In genomic region chr16:30511563-30512340, GRCm38 (mm10) we compare ENCODE assay signal across 9 mouse cellular contexts. TPM values are rescaled to one million over a fixed set of nuclear protein-coding genes. Genes with fewer than 3 reads are reported as not detected.
DNase-seq lines count a peak whose midpoint lies in the region; ATAC-seq and TF ChIP-seq lines count a peak whose summit lies in the region.
"Had no signal": no experiment of that assay in that cellular context is flagged by ENCODE, and none has a peak within 500 bp of the region (broad histone marks: within the 10 kb centered on the region; RNA-seq: fewer than 3 reads in every experiment).

No protein-coding gene starts in this region.

- H3K27me3 ChIP-seq in kidney, embryonic 16.5 days (ENCODE audit: insufficient read depth, low read length), result no peaks in the 10 kb centered on the region
- H3K27me3 ChIP-seq in embryonic facial prominence, embryonic 11.5 days (ENCODE audit: control insufficient read depth, insufficient read depth, low read length), result no peaks in the 10 kb centered on the region
- no peaks in the 10 kb centered on the region for H3K27me3 ChIP-seq in intestine, embryonic 16.5 days (replicated peaks; ENCODE audit: control insufficient read depth, insufficient read depth, low read length)
- no peaks in the 10 kb centered on the region for H3K27me3 ChIP-seq in midbrain, postnatal 0 days (ENCODE audit: insufficient read depth, low read length)
- H3K27me3 ChIP-seq: Patski had no signal

- DNase-seq in kidney, adult 8-10 months, result no peak
- DNase-seq in embryonic facial prominence, embryonic 11.5 days (ENCODE audit: low spot score), result no peak
- no peak for DNase-seq in midbrain, postnatal 0 days (ENCODE audit: low spot score)
- no peak for DNase-seq in embryo, embryonic 11 days
- no peak for DNase-seq in frontal cortex, postnatal 25 days (ENCODE audit: low spot score in 2 of 2)
- no peak for DNase-seq in adrenal gland, postnatal 36 days

- H3K9ac ChIP-seq in kidney, embryonic 16.5 days (replicated peaks; ENCODE audit: low read length), result peak overlapping the region; percentile 88; the same call in 1 of the 2 replicates
- H3K9ac ChIP-seq in embryonic facial prominence, embryonic 11.5 days (replicated peaks; ENCODE audit: low read length), result no peak overlapping the region
- peak overlapping the region; percentile 86 for H3K9ac ChIP-seq in intestine, embryonic 16.5 days (ENCODE audit: low read depth, low read length)
- 0 out of 2 replicates have a peak overlapping the region, but pooled peaks have one; percentile 53 for H3K9ac ChIP-seq in midbrain, postnatal 0 days (replicated peaks; ENCODE audit: low read length, poor library complexity, severe bottlenecking)

- no peak for ATAC-seq in kidney, embryonic 16.5 days (ENCODE audit: low FRiP score, low TSS enrichment)
- ATAC-seq in embryonic facial prominence, embryonic 11.5 days (replicated peaks; ENCODE audit: insufficient number of reproducible peaks, low FRiP score, low TSS enrichment, low read depth), result no peak
- 0 out of 2 replicates have a peak, but pooled peaks have one; percentile 1 for ATAC-seq in intestine, embryonic 16.5 days
- no peak for ATAC-seq in midbrain, postnatal 0 days (ENCODE audit: low FRiP score)

- H3K4me3 ChIP-seq in kidney, embryonic 16.5 days (ENCODE audit: low read length), result peak overlapping the region; percentile 72
- peak overlapping the region; percentile 57; the same call in 1 of the 2 replicates for H3K4me3 ChIP-seq in embryonic facial prominence, embryonic 11.5 days (ENCODE audit: low read depth, low read length)
- peak overlapping the region; percentile 70 for H3K4me3 ChIP-seq in intestine, embryonic 16.5 days (ENCODE audit: low read length)
- H3K4me3 ChIP-seq in midbrain, postnatal 0 days (ENCODE audit: low read depth, low read length), result peak overlapping the region; percentile 46; the same call in 1 of the 2 replicates

- H3K4me2 ChIP-seq in kidney, embryonic 16.5 days (replicated peaks; ENCODE audit: low read depth, low read length), result peak overlapping the region; percentile 68
- H3K4me2 ChIP-seq in embryonic facial prominence, embryonic 11.5 days (ENCODE audit: low read depth, low read length), result no peak overlapping the region
- peak overlapping the region; percentile 79 for H3K4me2 ChIP-seq in intestine, embryonic 16.5 days (ENCODE audit: low read depth, low read length)
- H3K4me2 ChIP-seq in midbrain, postnatal 0 days (ENCODE audit: low read depth, low read length, poor library complexity, severe bottlenecking), result peak overlapping the region; percentile 52

- TF ChIP-seq CTCF in midbrain, postnatal 0 days (IDR thresholded peaks at IDR 0.05), result no peak

- 75% methylated on average over 13 of the region's 13 CpGs for WGBS in kidney, embryonic 16.5 days
- 84% methylated on average over 13 of the region's 13 CpGs for WGBS in embryonic facial prominence, embryonic 11.5 days
- 70% methylated on average over 13 of the region's 13 CpGs for WGBS in intestine, embryonic 16.5 days
- 85% methylated on average over 13 of the region's 13 CpGs for WGBS in midbrain, postnatal 0 days

- H3K36me3 ChIP-seq in kidney, embryonic 16.5 days (ENCODE audit: insufficient read depth, low read length), result peaks cover 4% of the 10 kb centered on the region; the same call in 1 of the 2 replicates
- no peaks in the 10 kb centered on the region for H3K36me3 ChIP-seq in embryonic facial prominence, embryonic 11.5 days (replicated peaks; ENCODE audit: control insufficient read depth, insufficient read depth, low read depth, low read length)
- H3K36me3 ChIP-seq in intestine, embryonic 16.5 days (ENCODE audit: control insufficient read depth, insufficient read depth, low read length), result no peaks in the 10 kb centered on the region
- peaks cover 7% of the 10 kb centered on the region; the same call in 1 of the 2 replicates for H3K36me3 ChIP-seq in midbrain, postnatal 0 days (ENCODE audit: insufficient read depth, low read length)

- H3K9me3 ChIP-seq in kidney, embryonic 16.5 days (ENCODE audit: low read length), result peaks cover 5% of the 10 kb centered on the region; the same call in 1 of the 2 replicates
- no peaks in the 10 kb centered on the region for H3K9me3 ChIP-seq in embryonic facial prominence, embryonic 11.5 days (replicated peaks; ENCODE audit: control insufficient read depth, low read length)
- H3K9me3 ChIP-seq in intestine, embryonic 16.5 days (ENCODE audit: control insufficient read depth, low read length), result no peaks in the 10 kb centered on the region
- no peaks in the 10 kb centered on the region for H3K9me3 ChIP-seq in midbrain, postnatal 0 days (ENCODE audit: low read length)

- H3K4me1 ChIP-seq in kidney, embryonic 16.5 days (ENCODE audit: insufficient read depth, low read length), result peaks cover 35% of the 10 kb centered on the region
- H3K4me1 ChIP-seq in embryonic facial prominence, embryonic 11.5 days (ENCODE audit: control insufficient read depth, insufficient read depth, low read length), result no peaks in the 10 kb centered on the region
- H3K4me1 ChIP-seq in intestine, embryonic 16.5 days (ENCODE audit: control insufficient read depth, insufficient read depth, low read length), result peaks cover 25% of the 10 kb centered on the region
- H3K4me1 ChIP-seq in midbrain, postnatal 0 days (ENCODE audit: insufficient read depth, low read length), result no peaks in the 10 kb centered on the region

- H3K27ac ChIP-seq in kidney, embryonic 16.5 days (ENCODE audit: low read length), result peak overlapping the region; percentile 43
- no peak overlapping the region for H3K27ac ChIP-seq in embryonic facial prominence, embryonic 11.5 days (replicated peaks; ENCODE audit: low read depth, low read length)
- H3K27ac ChIP-seq in intestine, embryonic 16.5 days (ENCODE audit: low read length), result peak overlapping the region; percentile 89
- H3K27ac ChIP-seq in midbrain, postnatal 0 days (ENCODE audit: low read depth, low read length), result peak overlapping the region; percentile 79

RNA-seq across cellular contexts. Expression of gene Tmem44, which starts 38.9 kb away (rescaled TPM):
- 16.8 and 19.7 TPM in 2 replicates for polyA plus RNA-seq in kidney, embryonic 16.5 days (2015; fragmentation: Nextera tagmentation; extraction: Ambion mirVana)
- 24.3 and 24.7 TPM in 2 replicates for polyA plus RNA-seq in embryonic facial prominence, embryonic 11.5 days (2014; fragmentation: Nextera tagmentation; extraction: Ambion mirVana)
- 7.2 and 8.4 TPM in 2 replicates for polyA plus RNA-seq in intestine, embryonic 16.5 days (2015; fragmentation: Nextera tagmentation; extraction: Ambion mirVana)
- total RNA-seq in midbrain, postnatal 0 days (2014; rRNA removed), result 114 and 124 TPM in 2 replicates
- 64.3 and 67.7 TPM in 2 replicates for polyA plus RNA-seq in midbrain, postnatal 0 days (2015; fragmentation: Nextera tagmentation; extraction: Ambion mirVana)
- total RNA-seq in adrenal gland, postnatal 36 days (2021), result 1 to 10 TPM; 3.7 to 4.7 TPM
